Mouse (Mus musculus) ES-Bruce4 (cell line): ENCODE measurements at regions not wholly inside any gene's neighbourhood (a gene's known extent, or its start where the extent isn't known, plus 50 kb on each side); places are given as distances from the start of the nearest gene placed in this dataset.

ENCODE experiments used
- H3K27ac ChIP-seq: 2 replicates; pipeline ENCODE4 v1.5.1; 2012; ENCODE audit warnings: low read length, inconsistent platforms; ENCODE audit not compliant: insufficient read depth
- H3K27me3 ChIP-seq: 2 replicates; pipeline ENCODE4 v1.6.1; 2012; ENCODE audit warnings: mild to moderate bottlenecking, low read length, inconsistent platforms; ENCODE audit not compliant: control insufficient read depth, poor library complexity, insufficient read depth, severe bottlenecking
- H3K36me3 ChIP-seq: 2 replicates; pipeline ENCODE4 v1.6.1; 2012; ENCODE audit warnings: inconsistent platforms, mild to moderate bottlenecking, low read length, moderate library complexity; ENCODE audit not compliant: control insufficient read depth, poor library complexity, insufficient read depth, severe bottlenecking
- H3K4me1 ChIP-seq: one replicate; pipeline ENCODE4 v1.8.1; 2011; ENCODE audit warnings: low read length; ENCODE audit not compliant: control insufficient read depth, insufficient read depth
- H3K4me3 ChIP-seq: 2 replicates; pipeline ENCODE4 v1.5.1; 2011; ENCODE audit warnings: low read depth, mild to moderate bottlenecking, low read length
- H3K9ac ChIP-seq: 2 replicates; pipeline ENCODE4 v1.6.1; 2012; ENCODE audit warnings: low read depth, mild to moderate bottlenecking, inconsistent platforms; ENCODE audit not compliant: poor library complexity, severe bottlenecking
- H3K9me3 ChIP-seq: replicated peaks from 2 replicates; pipeline ENCODE4 v1.6.1; 2012; ENCODE audit warnings: mild to moderate bottlenecking, low read length, inconsistent platforms; ENCODE audit not compliant: control insufficient read depth, poor library complexity, insufficient read depth, severe bottlenecking
- CTCF ChIP-seq: IDR thresholded peaks from one replicate; pipeline ENCODE4 v1.8.1; 2011; ENCODE audit warnings: low read depth, low read length
- EP300 ChIP-seq: IDR thresholded peaks from 2 replicates; pipeline ENCODE4 v1.6.1; 2011; ENCODE audit warnings: low read depth, low read length; ENCODE audit not compliant: insufficient read depth
- POLR2A ChIP-seq: IDR thresholded peaks from one replicate; pipeline ENCODE4 v1.8.1; 2011; ENCODE audit warnings: low read length; ENCODE audit not compliant: insufficient read depth

DNA sequence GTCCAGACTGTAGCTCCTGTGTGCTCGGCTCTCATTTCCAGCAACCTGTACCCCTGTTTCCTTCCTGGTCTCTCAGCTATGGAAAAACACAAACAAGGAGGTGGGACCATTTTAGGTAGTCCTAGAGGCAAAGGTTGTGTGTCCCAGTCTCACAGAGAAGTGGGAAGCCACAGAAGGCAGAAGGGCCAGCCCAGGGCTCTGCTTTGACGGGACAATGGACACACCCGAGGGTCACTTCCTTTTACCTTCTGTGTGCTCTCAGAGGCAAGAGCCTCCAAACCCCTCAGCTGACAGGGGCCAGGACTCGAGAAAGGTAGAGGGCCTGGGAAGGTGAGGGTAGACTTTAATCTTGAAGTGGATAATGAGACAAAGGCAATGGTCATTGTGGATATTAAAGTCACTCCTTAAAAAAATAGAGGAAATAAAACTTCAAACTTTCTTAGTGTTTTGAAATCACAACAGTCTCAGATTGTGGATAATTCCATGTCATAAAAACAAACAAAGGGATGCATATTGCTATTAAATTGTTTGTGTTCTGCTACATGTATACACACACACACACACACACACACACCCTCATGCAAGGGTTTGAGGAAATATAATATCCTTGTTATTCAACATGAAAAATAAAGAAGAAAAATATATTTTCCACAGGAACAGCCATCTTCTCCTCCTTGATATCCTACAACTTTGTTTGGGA lies 195.6 kb upstream of the Spdye4c start:
- H3K27ac ChIP-seq: no peak overlapping the region
- no peaks in the 10 kb centered on the region for H3K9me3 ChIP-seq
- H3K27me3 ChIP-seq: no peaks in the 10 kb centered on the region
- no peaks in the 10 kb centered on the region for H3K36me3 ChIP-seq
- no peak for TF ChIP-seq EP300
- no peak for TF ChIP-seq CTCF
- no peak for TF ChIP-seq POLR2A
- H3K4me1 ChIP-seq: peaks cover 3% of the 10 kb centered on the region
- no peak overlapping the region for H3K9ac ChIP-seq
- no peak overlapping the region for H3K4me3 ChIP-seq

DNA sequence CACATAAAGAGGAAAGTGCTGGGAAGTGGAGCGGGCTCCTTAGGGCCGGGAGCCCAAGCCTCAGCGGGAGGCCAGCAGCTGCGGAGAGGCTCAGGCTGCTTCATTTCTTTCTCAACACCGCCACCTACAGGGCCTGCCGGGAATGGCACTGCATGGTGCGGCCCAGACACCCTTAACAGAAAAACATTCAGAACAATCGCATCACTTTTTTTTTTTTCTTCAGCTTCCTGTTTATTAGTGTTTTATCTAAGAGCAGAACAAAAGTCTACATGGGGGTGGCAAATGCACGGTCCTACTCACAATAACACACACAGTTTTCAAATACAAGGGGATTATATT lies 195.0 kb upstream of the Spdye4c start:
- Histone ChIP-seq H3K9me3 (no peaks in the 10 kb centered on the region), H3K9ac (no peak overlapping the region), H3K27me3 (no peaks in the 10 kb centered on the region), H3K27ac (no peak overlapping the region), H3K4me1 (peaks cover 3% of the 10 kb centered on the region), H3K4me3 (no peak overlapping the region), H3K36me3 (no peaks in the 10 kb centered on the region)
- TF ChIP-seq EP300 (no peak), CTCF (peak; percentile 78)

DNA sequence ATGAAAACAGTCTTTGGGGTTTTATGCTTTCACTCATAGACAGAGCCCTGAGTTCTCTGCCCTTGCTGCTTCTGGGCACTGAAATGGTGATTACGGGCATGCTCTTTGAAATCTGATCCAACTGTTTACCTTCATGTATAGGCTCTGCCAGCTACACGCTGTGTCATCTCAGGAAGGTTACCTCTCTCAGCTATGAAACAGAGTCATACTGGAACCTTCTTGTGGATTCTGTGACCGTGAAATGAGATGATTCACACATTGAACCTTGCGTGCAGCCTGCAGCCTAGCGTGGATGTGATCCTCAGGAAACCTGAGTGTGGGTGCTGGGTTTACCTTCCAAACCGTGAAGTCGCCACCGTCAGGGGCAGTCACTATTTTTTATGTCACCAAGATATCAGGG lies 189.7 kb upstream of the Spdye4c start:
- no peaks in the 10 kb centered on the region for H3K27me3 ChIP-seq
- no peaks in the 10 kb centered on the region for H3K36me3 ChIP-seq
- H3K9ac ChIP-seq: no peak overlapping the region
- TF ChIP-seq EP300 (no peak), POLR2A (no peak), CTCF (no peak)
- no peaks in the 10 kb centered on the region for H3K4me1 ChIP-seq
- no peak overlapping the region for H3K27ac ChIP-seq
- no peaks in the 10 kb centered on the region for H3K9me3 ChIP-seq
- no peak overlapping the region for H3K4me3 ChIP-seq

DNA sequence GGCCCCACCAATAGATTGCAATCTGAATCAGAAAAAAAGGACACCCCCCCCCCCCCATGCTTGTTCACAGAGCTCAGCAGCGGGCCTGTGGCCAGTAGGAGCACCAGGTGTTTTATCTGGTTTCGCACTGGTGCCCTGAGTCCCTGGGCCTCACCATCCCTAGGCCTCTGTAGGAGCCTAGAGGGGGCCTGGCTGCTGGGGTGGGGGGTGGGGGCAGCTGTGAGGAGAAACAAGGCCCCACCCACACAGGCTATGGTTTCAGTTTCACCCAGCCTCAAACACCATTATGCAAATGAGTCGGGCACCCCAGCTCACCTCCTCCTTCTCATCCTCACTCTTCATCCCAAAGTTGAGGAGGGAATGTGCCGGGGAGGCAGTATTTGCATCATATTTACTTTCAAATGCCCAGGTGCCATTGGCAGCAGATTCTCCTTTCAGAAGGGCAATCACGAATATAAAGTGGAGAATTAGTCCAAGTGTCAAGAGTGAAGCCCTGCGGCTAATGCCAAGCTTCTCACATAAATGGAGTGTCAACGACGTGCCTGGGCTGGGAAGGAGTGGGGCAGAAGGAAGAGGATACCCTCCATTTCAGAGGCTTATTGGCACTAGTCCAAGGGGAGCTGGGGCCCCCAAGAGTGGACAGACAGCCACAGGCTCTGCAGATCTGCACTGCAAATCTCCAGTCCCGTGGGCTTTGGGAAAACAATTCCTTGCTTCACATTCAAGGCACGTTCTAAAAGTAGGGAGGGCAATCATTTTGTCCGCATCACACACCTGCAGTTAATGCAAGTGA lies 187.7 kb upstream of the Spdye4c start:
- no peaks in the 10 kb centered on the region for H3K4me1 ChIP-seq
- H3K27ac ChIP-seq: no peak overlapping the region
- no peaks in the 10 kb centered on the region for H3K9me3 ChIP-seq
- no peak for TF ChIP-seq EP300
- TF ChIP-seq CTCF: no peak
- TF ChIP-seq POLR2A: no peak
- no peaks in the 10 kb centered on the region for H3K36me3 ChIP-seq
- no peak overlapping the region for H3K4me3 ChIP-seq
- no peak overlapping the region for H3K9ac ChIP-seq
- H3K27me3 ChIP-seq: no peaks in the 10 kb centered on the region

DNA sequence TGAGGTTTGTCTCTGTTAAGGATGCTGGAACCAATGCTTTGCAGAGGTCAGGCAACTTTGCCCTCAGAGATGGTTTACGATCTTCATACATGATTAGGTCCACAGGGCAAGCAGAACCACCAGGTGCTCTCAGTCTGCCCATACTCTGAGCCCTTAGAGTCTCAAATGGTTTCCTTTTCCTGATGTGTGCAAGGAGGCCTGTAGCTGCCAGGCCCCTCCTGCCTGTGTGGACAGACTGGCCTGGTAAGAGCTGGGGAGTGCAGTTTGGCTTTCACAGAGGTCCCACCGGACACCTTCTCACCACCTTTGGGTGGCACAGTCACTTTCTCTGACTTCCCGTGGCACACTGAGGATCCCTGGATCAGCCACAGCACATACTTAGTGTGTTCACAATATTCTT lies 186.6 kb upstream of the Spdye4c start:
- Histone ChIP-seq H3K27me3 (no peaks in the 10 kb centered on the region), H3K9ac (no peak overlapping the region), H3K27ac (no peak overlapping the region), H3K4me3 (no peak overlapping the region), H3K36me3 (no peaks in the 10 kb centered on the region), H3K9me3 (no peaks in the 10 kb centered on the region), H3K4me1 (no peaks in the 10 kb centered on the region)
- TF ChIP-seq EP300 (no peak), CTCF (no peak), POLR2A (no peak)

DNA sequence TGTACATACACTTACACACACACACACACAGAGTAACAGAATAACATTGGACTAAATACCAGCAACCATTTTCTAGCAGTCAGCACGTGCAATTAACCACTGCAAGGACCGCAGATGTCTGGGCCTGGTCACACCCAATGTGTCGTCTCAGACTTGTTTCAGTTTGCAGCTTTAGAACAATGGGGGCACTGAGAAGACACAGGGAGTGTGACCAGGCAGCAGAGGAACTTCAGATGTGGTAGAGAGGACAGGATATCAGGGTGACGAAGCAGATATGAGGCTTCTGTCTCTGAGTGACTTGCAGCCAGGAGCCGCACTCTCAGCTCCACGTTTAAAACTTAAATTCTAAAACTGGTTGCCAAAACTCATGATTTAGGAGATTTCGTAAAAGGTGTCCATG lies 183.9 kb upstream of the Spdye4c start:
- Histone ChIP-seq H3K27me3 (no peaks in the 10 kb centered on the region), H3K27ac (no peak overlapping the region), H3K4me1 (no peaks in the 10 kb centered on the region), H3K9me3 (no peaks in the 10 kb centered on the region), H3K36me3 (no peaks in the 10 kb centered on the region), H3K9ac (no peak overlapping the region), H3K4me3 (no peak overlapping the region)
- TF ChIP-seq POLR2A: no peak
- no peak for TF ChIP-seq CTCF
- TF ChIP-seq EP300: no peak
